Mouse (Mus musculus) kidney, postnatal 0 days (tissue): ENCODE measurements around the gene Nr1i3. TPM values are rescaled to one million over a fixed set of nuclear protein-coding genes. Genes with fewer than 3 reads are reported as not detected.

Source experiments
- ATAC-seq: fragments of 200-750 bp; cut with Nextera tagmentation; replicated peaks from 2 replicates; pipeline ENCODE4 v1.8.0; 2017; ENCODE audit warnings: low read depth, moderate number of reproducible peaks, moderate TSS enrichment, moderate library complexity; ENCODE audit not compliant: low FRiP score
- DNase-seq: peaks from one replicate; pipeline ENCODE4 v3.0.0-alpha.2; 2016; ENCODE audit warnings: low spot score
- H3K27ac ChIP-seq: fragments of 300-500 bp; sonication (generic); 2 replicates; pipeline ENCODE4 v1.5.1; 2014; ENCODE audit warnings: mild to moderate bottlenecking
- H3K27me3 ChIP-seq: fragments of 300-500 bp; sonication (generic); 2 replicates; pipeline ENCODE4 v1.6.1; 2014; ENCODE audit warnings: low read length, mixed read lengths; ENCODE audit not compliant: insufficient read depth
- H3K36me3 ChIP-seq: fragments of 300-500 bp; sonication (generic); 2 replicates; pipeline ENCODE4 v1.6.1; 2014; ENCODE audit warnings: low read length, mixed read lengths; ENCODE audit not compliant: insufficient read depth
- H3K4me1 ChIP-seq: fragments of 300-500 bp; sonication (generic); replicated peaks from 2 replicates; pipeline ENCODE4 v1.6.1; 2014; ENCODE audit warnings: antibody characterized with exemption, low read length, mixed read lengths; ENCODE audit not compliant: insufficient read depth
- H3K4me2 ChIP-seq: fragments of 300-500 bp; sonication (generic); 2 replicates; pipeline ENCODE4 v1.6.1; 2014; ENCODE audit warnings: mild to moderate bottlenecking, low read length, moderate library complexity, mixed read lengths
- H3K4me3 ChIP-seq: fragments of 300-500 bp; sonication (generic); replicated peaks from 2 replicates; pipeline ENCODE4 v1.5.1; 2014; ENCODE audit warnings: low read depth, low read length
- H3K9ac ChIP-seq: fragments of 300-500 bp; sonication (generic); 2 replicates; pipeline ENCODE4 v1.6.1; 2014; ENCODE audit warnings: low read depth, low read length
- H3K9me3 ChIP-seq: fragments of 300-500 bp; sonication (generic); replicated peaks from 2 replicates; pipeline ENCODE4 v1.6.1; 2016; ENCODE audit warnings: low read length, inconsistent platforms, mixed read lengths
- CTCF ChIP-seq: IDR thresholded peaks from 2 replicates; pipeline ENCODE4 v1.5.1; 2016; ENCODE audit warnings: antibody characterized with exemption, low read depth, mild to moderate bottlenecking, moderate library complexity
- WGBS: fragments of 180-500 bp; shearing (Covaris S2); extraction: QIAGEN DNeasy Blood & Tissue Kit; methylation state at CpG from one replicate; pipeline ENCODE4 v1.1.7; 2014; 5-methylcytosine and 5-hydroxymethylcytosine counted together
- polyA plus RNA-seq: library from polyadenylated mRNA; unstranded; fragments of >200 nt; fragmentation: Nextera tagmentation; extraction: Ambion mirVana; gene quantifications from 2 replicates; pipeline ENCODE4 v1.2.1, GENCODE M21; 2015

Nr1i3 gene
- polyA plus RNA-seq, 1 experiment from 2014 or later = 1.7 TPM

DNA sequence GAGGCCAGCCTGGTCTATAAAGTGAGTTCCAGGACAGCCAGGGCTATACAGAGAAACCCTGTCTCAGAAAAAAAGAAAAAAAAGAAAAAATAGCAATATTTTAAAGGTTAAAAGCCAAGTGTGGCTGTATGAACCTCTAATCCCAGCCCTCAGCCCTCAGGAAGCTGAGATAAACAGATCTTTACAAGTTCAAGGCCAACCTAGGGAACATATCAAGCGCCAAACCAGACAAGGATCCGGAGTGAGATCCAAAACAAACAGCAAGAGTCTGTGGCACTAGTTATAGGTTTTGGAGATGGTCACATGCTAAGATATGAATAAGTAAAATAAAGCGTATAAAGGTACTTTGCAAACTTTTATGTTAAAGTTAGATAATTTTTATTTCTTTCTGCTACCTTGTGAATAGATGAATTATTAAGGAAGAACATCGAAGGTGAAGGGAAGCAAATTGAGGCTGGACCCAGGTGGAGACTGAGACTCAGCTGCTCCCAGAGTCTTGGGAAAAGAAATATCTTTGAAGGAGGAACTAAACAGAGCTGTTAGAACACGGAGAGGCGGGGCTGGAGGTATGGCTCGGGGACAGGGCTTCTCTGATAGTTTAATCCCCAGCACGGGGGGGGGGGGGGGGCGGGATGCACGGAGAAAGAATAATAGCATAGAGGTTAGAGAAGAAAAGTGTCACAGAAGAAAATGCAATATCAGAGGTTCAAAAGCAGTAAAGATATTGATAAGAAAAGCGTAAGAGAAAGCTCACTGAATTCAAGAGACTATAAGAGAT, 10.1 kb upstream of the Nr1i3 start:
- no peak overlapping the region for H3K4me2 ChIP-seq
- no peaks in the 10 kb centered on the region for H3K27me3 ChIP-seq
- H3K9ac ChIP-seq = no peak overlapping the region
- no peaks in the 10 kb centered on the region for H3K9me3 ChIP-seq
- no peak overlapping the region for H3K4me3 ChIP-seq
- no peak for TF ChIP-seq CTCF
- no peaks in the 10 kb centered on the region for H3K36me3 ChIP-seq
- 65% methylated on average over 9 of the region's 11 CpGs for WGBS
- H3K4me1 ChIP-seq = no peaks in the 10 kb centered on the region
- no peak for DNase-seq
- no peak overlapping the region for H3K27ac ChIP-seq
- ATAC-seq = no peak

DNA sequence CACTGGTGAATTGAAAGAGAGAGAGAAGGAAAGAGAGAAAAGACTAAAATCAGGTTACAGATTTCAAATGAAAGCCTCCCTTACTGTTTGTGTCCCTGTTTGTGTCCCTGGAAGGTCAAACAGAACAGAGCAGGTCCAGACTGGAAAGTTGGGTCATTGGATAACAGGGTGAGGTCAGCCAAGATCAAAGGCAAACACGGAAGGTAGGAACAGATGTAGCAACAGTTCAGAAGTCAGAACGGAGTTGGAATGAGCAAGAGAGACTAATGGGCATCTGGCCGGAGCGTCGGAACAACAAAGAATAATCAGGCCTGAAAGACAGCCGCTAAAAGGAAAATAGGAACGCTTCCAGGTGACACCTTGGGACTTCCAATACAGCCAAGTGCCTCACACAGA, 9.5 kb upstream of the Nr1i3 start:
- H3K36me3 ChIP-seq = no peaks in the 10 kb centered on the region
- WGBS = 51% methylated on average over 7 of the region's 7 CpGs
- no peak overlapping the region for H3K4me3 ChIP-seq
- no peaks in the 10 kb centered on the region for H3K27me3 ChIP-seq
- no peak overlapping the region for H3K9ac ChIP-seq
- TF ChIP-seq CTCF = no peak
- no peak overlapping the region for H3K4me2 ChIP-seq
- DNase-seq (no peak), ATAC-seq (no peak)
- no peaks in the 10 kb centered on the region for H3K9me3 ChIP-seq
- no peak overlapping the region for H3K27ac ChIP-seq
- no peaks in the 10 kb centered on the region for H3K4me1 ChIP-seq

DNA sequence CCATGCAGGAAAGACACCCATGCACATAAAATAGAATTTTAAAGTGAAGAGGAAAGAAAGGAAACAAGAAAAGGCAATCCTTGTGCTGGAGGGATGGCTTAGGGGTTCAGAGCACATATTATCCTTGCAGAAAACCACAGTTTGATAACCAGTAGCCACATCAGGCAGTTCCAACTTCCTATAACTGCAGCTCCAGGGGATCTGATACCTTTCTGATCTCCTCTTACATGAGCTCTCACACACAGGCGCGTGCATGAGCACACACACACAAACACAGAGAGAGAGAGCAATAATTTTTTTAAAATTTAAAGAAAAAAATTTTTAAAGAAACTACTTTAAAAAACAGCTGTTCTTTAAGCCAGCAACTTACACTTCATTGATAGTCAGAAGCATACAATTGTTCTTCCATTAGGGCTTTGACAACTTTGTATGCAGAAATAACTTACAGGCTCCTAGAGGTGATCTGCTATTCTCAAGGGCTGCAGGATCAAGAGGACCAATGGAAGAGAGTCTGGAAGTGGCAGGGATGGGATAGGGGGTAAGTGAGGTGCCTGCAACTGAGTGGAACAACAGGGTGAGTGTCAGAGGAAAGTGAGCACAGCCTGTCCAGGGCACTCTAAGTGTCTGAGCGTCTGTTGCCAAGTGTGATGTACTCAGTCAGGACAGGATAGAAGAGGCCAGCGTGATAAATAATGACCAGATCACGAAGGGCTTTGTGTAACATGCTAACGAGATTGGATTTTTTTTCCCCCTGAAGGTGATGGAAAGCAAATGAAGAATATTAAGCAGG, 7.9 kb upstream of the Nr1i3 start:
- Histone ChIP-seq H3K9ac (no peak overlapping the region), H3K9me3 (no peaks in the 10 kb centered on the region), H3K27me3 (no peaks in the 10 kb centered on the region), H3K27ac (no peak overlapping the region), H3K4me1 (no peaks in the 10 kb centered on the region), H3K36me3 (no peaks in the 10 kb centered on the region), H3K4me2 (no peak overlapping the region), H3K4me3 (no peak overlapping the region)
- WGBS = 62% methylated on average over 6 of the region's 6 CpGs
- no peak for DNase-seq
- no peak for ATAC-seq
- no peak for TF ChIP-seq CTCF

DNA sequence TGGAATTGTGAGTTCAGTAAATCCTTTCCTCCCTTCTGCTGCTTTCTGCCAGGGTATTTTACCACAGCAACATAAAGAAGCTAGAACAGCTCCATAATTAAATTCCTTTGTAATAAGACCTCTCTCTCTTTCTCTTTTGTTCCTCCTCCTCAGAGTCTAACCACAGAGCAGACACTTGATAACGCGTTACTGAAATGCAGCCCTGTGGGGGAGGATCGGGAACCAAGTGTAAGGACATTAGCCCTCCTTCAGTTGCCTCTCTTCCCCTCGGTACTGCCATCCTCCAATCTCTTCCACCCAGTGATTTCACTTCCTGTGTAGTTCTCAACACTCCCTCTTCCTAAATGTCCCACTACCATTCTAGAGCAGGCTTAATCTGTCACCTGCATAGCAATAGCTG, 4.4 kb upstream of the Nr1i3 start:
- Histone ChIP-seq H3K9ac (no peak overlapping the region), H3K9me3 (no peaks in the 10 kb centered on the region), H3K27ac (no peak overlapping the region), H3K4me3 (no peak overlapping the region), H3K27me3 (no peaks in the 10 kb centered on the region), H3K36me3 (no peaks in the 10 kb centered on the region), H3K4me2 (no peak overlapping the region), H3K4me1 (no peaks in the 10 kb centered on the region)
- WGBS = 6% methylated on average over 4 of the region's 4 CpGs
- peak; percentile 87 for DNase-seq
- no peak for TF ChIP-seq CTCF
- no peak for ATAC-seq

DNA sequence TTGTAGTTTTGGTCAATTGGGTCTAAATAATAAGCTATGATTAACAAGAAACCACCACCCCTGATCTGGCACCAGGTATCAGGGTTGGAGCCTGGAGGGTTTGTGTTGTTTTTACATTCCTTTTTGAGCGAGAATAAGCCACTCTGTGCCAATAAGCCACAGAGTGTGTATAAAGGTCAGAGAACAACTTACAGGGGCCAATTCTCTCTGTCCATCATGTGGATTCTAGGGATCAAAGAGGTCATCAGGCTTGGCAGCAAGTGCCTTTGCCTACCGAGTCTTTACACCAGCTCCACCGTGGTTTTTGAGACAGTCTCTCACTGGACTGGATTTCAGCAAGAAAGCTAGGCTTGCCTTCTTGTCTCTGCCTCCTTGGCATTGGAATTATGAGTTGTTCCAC, 916 bp upstream of the Nr1i3 start:
- 49% methylated on average over 3 of the region's 3 CpGs for WGBS
- no peaks in the 10 kb centered on the region for H3K4me1 ChIP-seq
- no peaks in the 10 kb centered on the region for H3K9me3 ChIP-seq
- H3K27ac ChIP-seq = no peak overlapping the region
- H3K36me3 ChIP-seq = no peaks in the 10 kb centered on the region
- no peak overlapping the region for H3K9ac ChIP-seq
- H3K4me2 ChIP-seq = no peak overlapping the region
- ATAC-seq (no peak), DNase-seq (no peak)
- TF ChIP-seq CTCF = no peak
- no peak overlapping the region for H3K4me3 ChIP-seq
- H3K27me3 ChIP-seq = no peaks in the 10 kb centered on the region

DNA sequence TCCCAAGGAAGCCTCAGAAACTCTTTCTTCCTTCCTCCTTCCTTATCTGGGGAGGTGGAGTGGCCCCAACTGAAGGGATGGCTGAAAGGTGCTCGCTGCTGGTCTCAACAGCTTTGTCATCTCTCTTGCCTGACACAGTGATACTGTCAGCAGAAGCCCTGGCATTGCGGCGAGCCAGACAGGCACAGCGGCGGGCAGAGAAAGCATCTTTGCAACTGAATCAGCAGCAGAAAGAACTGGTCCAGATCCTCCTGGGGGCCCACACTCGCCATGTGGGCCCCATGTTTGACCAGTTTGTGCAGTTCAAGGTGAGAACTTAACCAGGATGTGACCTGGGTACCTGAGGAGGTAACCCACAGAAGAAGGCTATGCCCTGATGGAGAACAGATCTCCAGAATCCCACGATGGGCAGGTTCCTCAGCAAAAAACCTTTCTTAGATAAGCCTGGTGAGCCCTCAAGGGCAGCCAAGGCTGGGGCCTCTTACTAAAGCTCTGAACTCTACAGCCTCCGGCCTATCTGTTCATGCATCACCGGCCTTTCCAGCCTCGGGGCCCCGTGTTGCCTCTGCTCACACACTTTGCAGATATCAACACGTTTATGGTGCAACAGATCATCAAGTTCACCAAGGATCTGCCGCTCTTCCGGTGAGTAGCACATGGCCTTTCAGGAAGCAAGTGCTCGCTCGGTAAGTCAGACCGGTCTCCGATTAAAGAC, 2.6 kb downstream of the Nr1i3 start:
- Histone ChIP-seq H3K36me3 (peaks cover 10% of the 10 kb centered on the region), H3K9me3 (no peaks in the 10 kb centered on the region), H3K4me3 (no peak overlapping the region), H3K9ac (no peak overlapping the region), H3K4me1 (peaks cover 5% of the 10 kb centered on the region), H3K27me3 (no peaks in the 10 kb centered on the region), H3K27ac (no peak overlapping the region), H3K4me2 (no peak overlapping the region)
- DNase-seq = no peak
- TF ChIP-seq CTCF = no peak
- 84% methylated on average over 18 of the region's 18 CpGs for WGBS
- no peak for ATAC-seq
